9 mouse cellular contexts compared by ENCODE assay signal in the genomic region with DNA sequence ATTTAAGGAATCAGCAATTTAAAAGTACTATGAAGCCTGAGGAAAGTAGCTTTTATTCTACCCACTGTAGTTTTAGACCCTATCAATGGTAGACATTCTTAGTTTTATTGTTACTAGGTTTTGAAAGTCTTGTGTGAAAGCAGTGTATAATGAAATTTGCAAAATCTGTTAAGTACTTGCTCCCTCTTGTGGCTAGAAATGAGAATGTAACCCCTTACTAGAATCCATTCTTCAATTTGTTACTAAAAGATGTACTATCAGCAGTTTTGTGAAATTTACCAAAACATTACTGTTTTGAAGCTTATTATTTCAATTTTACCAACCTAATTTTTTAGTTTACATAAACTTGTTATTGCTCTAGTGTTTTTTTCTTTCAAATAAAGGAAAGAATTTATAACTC. TPM values are rescaled to one million over a fixed set of nuclear protein-coding genes. Genes with fewer than 3 reads are reported as not detected.
DNase-seq lines count a peak whose midpoint lies in the region; ATAC-seq and TF ChIP-seq lines count a peak whose summit lies in the region.
"Had no signal": no experiment of that assay in that cellular context is flagged by ENCODE, and none has a peak within 500 bp of the region (broad histone marks: within the 10 kb centered on the region; RNA-seq: fewer than 3 reads in every experiment).

No protein-coding gene starts in this region.

- peak; percentile 65 for DNase-seq in heart, postnatal 0 days (ENCODE audit: low spot score)
- DNase-seq in midbrain, postnatal 0 days (ENCODE audit: low spot score) = peak; percentile 76
- DNase-seq in embryo, embryonic 11.5 days (ENCODE audit: low read depth, low spot score) = peak; percentile 20
- no peak for DNase-seq in stomach, postnatal 0 days (ENCODE audit: low spot score)
- no peak for DNase-seq in urinary bladder, postnatal 14 days (ENCODE audit: low spot score)
- no peak for DNase-seq in ovary, postnatal 36 days (ENCODE audit: low spot score)

- no peaks in the 10 kb centered on the region for H3K27me3 ChIP-seq in heart, postnatal 0 days (ENCODE audit: control insufficient read depth, insufficient read depth, low read length)
- no peaks in the 10 kb centered on the region for H3K27me3 ChIP-seq in heart, embryonic 11.5 days (ENCODE audit: control insufficient read depth, insufficient read depth, low read length)
- no peaks in the 10 kb centered on the region for H3K27me3 ChIP-seq in midbrain, postnatal 0 days (ENCODE audit: insufficient read depth, low read length)
- H3K27me3 ChIP-seq in midbrain, embryonic 13.5 days = no peaks in the 10 kb centered on the region
- no peaks in the 10 kb centered on the region for H3K27me3 ChIP-seq in stomach, postnatal 0 days (ENCODE audit: control insufficient read depth, insufficient read depth, low read length)

- no peaks in the 10 kb centered on the region for H3K4me1 ChIP-seq in heart, postnatal 0 days (ENCODE audit: control insufficient read depth, insufficient read depth)
- no peaks in the 10 kb centered on the region for H3K4me1 ChIP-seq in heart, embryonic 11.5 days (ENCODE audit: control insufficient read depth, insufficient read depth, low read length)
- H3K4me1 ChIP-seq in midbrain, postnatal 0 days (ENCODE audit: insufficient read depth, low read length) = no peaks in the 10 kb centered on the region
- H3K4me1 ChIP-seq in midbrain, embryonic 13.5 days (replicated peaks) = no peaks in the 10 kb centered on the region
- no peaks in the 10 kb centered on the region for H3K4me1 ChIP-seq in stomach, postnatal 0 days (replicated peaks; ENCODE audit: control insufficient read depth, insufficient read depth)

- no peak overlapping the region for H3K4me2 ChIP-seq in heart, postnatal 0 days (ENCODE audit: low read depth, low read length)
- H3K4me2 ChIP-seq in heart, embryonic 11.5 days = no peak overlapping the region
- H3K4me2 ChIP-seq in midbrain, postnatal 0 days (ENCODE audit: low read depth, low read length, poor library complexity, severe bottlenecking) = no peak overlapping the region
- H3K4me2 ChIP-seq in midbrain, embryonic 13.5 days (replicated peaks) = no peak overlapping the region
- no peak overlapping the region for H3K4me2 ChIP-seq in stomach, postnatal 0 days (replicated peaks; ENCODE audit: low read depth)

- no peaks in the 10 kb centered on the region for H3K9me3 ChIP-seq in heart, postnatal 0 days (replicated peaks; ENCODE audit: control insufficient read depth, low read length)
- no peaks in the 10 kb centered on the region for H3K9me3 ChIP-seq in heart, embryonic 11.5 days (replicated peaks; ENCODE audit: control insufficient read depth, low read length)
- no peaks in the 10 kb centered on the region for H3K9me3 ChIP-seq in midbrain, postnatal 0 days (ENCODE audit: low read length)
- H3K9me3 ChIP-seq in midbrain, embryonic 13.5 days = no peaks in the 10 kb centered on the region
- no peaks in the 10 kb centered on the region for H3K9me3 ChIP-seq in stomach, postnatal 0 days (ENCODE audit: control insufficient read depth, low read length)

- TF ChIP-seq CTCF in heart, postnatal 0 days (IDR thresholded peaks at IDR 0.05; ENCODE audit: low read depth) = peak; percentile 61
- TF ChIP-seq CTCF in midbrain, postnatal 0 days (IDR thresholded peaks at IDR 0.05) = peak; percentile 83
- peak; percentile 81 for TF ChIP-seq CTCF in stomach, postnatal 0 days (IDR thresholded peaks at IDR 0.05; ENCODE audit: low read depth)

- TF ChIP-seq EP300 in heart, postnatal 0 days (IDR thresholded peaks at IDR 0.05; ENCODE audit: low read depth) = no peak
- no peak for TF ChIP-seq EP300 in stomach, postnatal 0 days (optimal IDR thresholded peaks at IDR 0.05)

- no peaks in the 10 kb centered on the region for H3K36me3 ChIP-seq in heart, postnatal 0 days (replicated peaks; ENCODE audit: control insufficient read depth, insufficient read depth, low read length)
- H3K36me3 ChIP-seq in heart, embryonic 11.5 days (ENCODE audit: control insufficient read depth, insufficient read depth, low read length) = no peaks in the 10 kb centered on the region
- H3K36me3 ChIP-seq in midbrain, postnatal 0 days (ENCODE audit: insufficient read depth, low read length) = no peaks in the 10 kb centered on the region
- H3K36me3 ChIP-seq in midbrain, embryonic 13.5 days = no peaks in the 10 kb centered on the region
- H3K36me3 ChIP-seq in stomach, postnatal 0 days (ENCODE audit: control insufficient read depth, insufficient read depth, low read length) = no peaks in the 10 kb centered on the region

- no peak overlapping the region for H3K4me3 ChIP-seq in heart, postnatal 0 days (ENCODE audit: low read depth, low read length)
- no peak overlapping the region for H3K4me3 ChIP-seq in heart, embryonic 11.5 days (ENCODE audit: low read depth, low read length)
- H3K4me3 ChIP-seq in midbrain, postnatal 0 days (ENCODE audit: low read depth, low read length) = no peak overlapping the region
- no peak overlapping the region for H3K4me3 ChIP-seq in midbrain, embryonic 13.5 days (replicated peaks)
- no peak overlapping the region for H3K4me3 ChIP-seq in stomach, postnatal 0 days (ENCODE audit: low read depth, low read length)

- no peak overlapping the region for H3K27ac ChIP-seq in heart, postnatal 0 days (ENCODE audit: low read depth)
- no peak overlapping the region for H3K27ac ChIP-seq in heart, embryonic 11.5 days (ENCODE audit: low read depth, low read length)
- H3K27ac ChIP-seq in midbrain, postnatal 0 days (ENCODE audit: low read depth, low read length) = no peak overlapping the region
- no peak overlapping the region for H3K27ac ChIP-seq in midbrain, embryonic 13.5 days
- H3K27ac ChIP-seq in stomach, postnatal 0 days (replicated peaks) = no peak overlapping the region
- H3K27ac ChIP-seq: macrophage had no signal

- no peak for ATAC-seq in heart, postnatal 0 days (ENCODE audit: insufficient read depth, low read depth)
- ATAC-seq in heart, embryonic 11.5 days (replicated peaks; ENCODE audit: insufficient number of reproducible peaks, low FRiP score, low TSS enrichment) = no peak
- no peak for ATAC-seq in midbrain, postnatal 0 days (ENCODE audit: low FRiP score)
- ATAC-seq in midbrain, embryonic 13.5 days = no peak
- no peak for ATAC-seq in stomach, postnatal 0 days (ENCODE audit: low FRiP score, low TSS enrichment)

- H3K9ac ChIP-seq in heart, postnatal 0 days (replicated peaks; ENCODE audit: low read depth, low read length) = no peak overlapping the region
- no peak overlapping the region for H3K9ac ChIP-seq in heart, embryonic 11.5 days (ENCODE audit: low read depth, low read length)
- no peak overlapping the region for H3K9ac ChIP-seq in midbrain, postnatal 0 days (replicated peaks; ENCODE audit: low read length, poor library complexity, severe bottlenecking)
- H3K9ac ChIP-seq in midbrain, embryonic 13.5 days (replicated peaks) = no peak overlapping the region
- no peak overlapping the region for H3K9ac ChIP-seq in stomach, postnatal 0 days (ENCODE audit: low read length)

RNA-seq across cellular contexts. Expression of a gene that starts 27.2 kb away (rescaled TPM):
- 26.7 and 27.4 TPM in 2 replicates for total RNA-seq in heart, postnatal 0 days (2014; rRNA removed; ENCODE audit: low replicate concordance)
- 19.4 and 20.3 TPM in 2 replicates for polyA plus RNA-seq in heart, postnatal 0 days (2015; fragmentation: Nextera tagmentation; extraction: Ambion mirVana)
- 25.2 and 25.3 TPM in 2 replicates for polyA plus RNA-seq in heart, embryonic 11.5 days (2014; fragmentation: Nextera tagmentation; extraction: Ambion mirVana)
- 36.8 and 54.6 TPM in 2 replicates for total RNA-seq in midbrain, postnatal 0 days (2014; rRNA removed)
- polyA plus RNA-seq in midbrain, postnatal 0 days (2015; fragmentation: Nextera tagmentation; extraction: Ambion mirVana) = 32.1 and 33.7 TPM in 2 replicates
- 29.2 and 32.9 TPM in 2 replicates for polyA plus RNA-seq in midbrain, embryonic 13.5 days (2015; fragmentation: Nextera tagmentation; extraction: Ambion mirVana)
- 20.8 and 22.4 TPM in 2 replicates for polyA plus RNA-seq in stomach, postnatal 0 days (2015; fragmentation: Nextera tagmentation; extraction: Ambion mirVana)

RNA-seq across cellular contexts. Expression of a gene that starts 36.6 kb away (rescaled TPM):
- 25.5 and 52.5 TPM in 2 replicates for total RNA-seq in heart, postnatal 0 days (2014; rRNA removed; ENCODE audit: low replicate concordance)
- 16.6 and 17.5 TPM in 2 replicates for polyA plus RNA-seq in heart, postnatal 0 days (2015; fragmentation: Nextera tagmentation; extraction: Ambion mirVana)
- polyA plus RNA-seq in heart, embryonic 11.5 days (2014; fragmentation: Nextera tagmentation; extraction: Ambion mirVana) = 5.2 and 6.1 TPM in 2 replicates
- total RNA-seq in midbrain, postnatal 0 days (2014; rRNA removed) = 5.8 and 8.9 TPM in 2 replicates
- 2.4 and 2.7 TPM in 2 replicates for polyA plus RNA-seq in midbrain, postnatal 0 days (2015; fragmentation: Nextera tagmentation; extraction: Ambion mirVana)
- polyA plus RNA-seq in midbrain, embryonic 13.5 days (2015; fragmentation: Nextera tagmentation; extraction: Ambion mirVana) = 2.3 and 5.7 TPM in 2 replicates
- polyA plus RNA-seq in stomach, postnatal 0 days (2015; fragmentation: Nextera tagmentation; extraction: Ambion mirVana) = 9.1 and 9.5 TPM in 2 replicates

Comparison
In these comparisons a context has a peak if more than half of its experiments do, and no peak if none do; other contexts are left out.
1. DNase-seq: peak in heart, postnatal 0 days (single experiment), midbrain, postnatal 0 days (single experiment) and embryo, embryonic 11.5 days (single experiment); none in stomach, postnatal 0 days (single experiment), urinary bladder, postnatal 14 days (single experiment) and ovary, postnatal 36 days (single experiment).
2. Peak in every context shown above with its lines, with median percentiles within 50 percentile points of each other: CTCF ChIP-seq.